Mouse (Mus musculus) embryo, embryonic 9.5 days (tissue): Measurements from ENCODE around the gene Elac2.

Experiments
- DNase-seq: peaks from one replicate; pipeline ENCODE4 v3.0.0-alpha.2; 2017; ENCODE audit errors: extremely low spot score

The Elac2 gene

DNA sequence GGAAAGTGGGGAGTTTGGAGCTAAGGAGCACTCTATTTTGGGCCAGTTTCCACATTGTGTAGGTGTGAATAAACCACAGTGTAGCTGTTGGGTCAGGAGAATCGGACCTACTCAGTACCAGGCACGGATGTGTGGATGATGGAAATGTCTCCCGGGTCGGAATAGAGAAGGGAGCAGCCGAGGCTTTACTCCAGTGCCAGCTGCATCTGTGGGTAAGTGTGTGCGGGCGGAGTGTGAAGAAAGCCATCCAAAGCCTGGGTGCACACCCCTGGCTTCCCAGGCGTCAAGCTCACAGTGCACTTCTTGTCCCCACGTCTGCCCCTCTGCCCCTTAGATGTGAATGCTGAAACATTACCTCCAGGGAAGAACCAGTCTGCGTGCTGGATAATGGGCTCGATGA, 43.9 kb downstream of the Elac2 start:
- no peak for DNase-seq

DNA sequence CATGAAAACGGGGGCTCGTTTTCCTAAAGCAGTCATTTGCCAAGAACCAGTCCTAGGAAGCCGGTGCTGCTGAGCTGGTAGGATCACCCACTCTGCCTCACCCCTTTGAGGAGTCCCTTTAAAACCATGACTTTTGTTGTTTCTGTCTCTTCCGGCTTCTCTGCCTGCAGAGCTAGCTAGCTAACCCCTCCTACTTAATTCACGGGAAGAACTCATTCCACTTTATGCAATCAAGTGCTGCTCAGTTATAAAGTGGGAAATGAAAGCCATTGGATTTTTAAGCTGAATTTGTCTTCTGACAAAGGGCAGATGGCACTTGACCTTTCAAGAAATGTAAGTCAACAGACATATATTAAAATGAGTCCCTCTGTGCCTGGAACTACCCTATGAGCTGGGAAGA, 49.2 kb downstream of the Elac2 start:
- no peak for DNase-seq

DNA sequence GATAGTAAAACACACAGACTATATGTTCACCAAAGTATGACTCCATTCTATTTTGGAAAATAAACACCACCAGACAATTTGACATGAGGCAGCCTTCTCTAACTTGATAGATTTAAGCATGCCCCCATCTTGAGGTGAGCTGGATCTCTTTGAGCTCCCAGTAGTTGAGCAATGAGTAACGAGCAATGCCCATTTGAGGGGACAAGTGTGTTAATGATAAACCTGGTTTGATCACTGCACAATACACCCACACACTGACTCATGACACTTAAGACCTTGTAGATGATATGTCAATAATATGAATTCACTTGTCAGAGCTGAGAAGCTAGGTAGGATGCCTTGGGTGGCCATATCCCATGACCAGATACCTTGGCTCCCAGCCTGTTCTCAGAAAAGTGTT, 51.4 kb downstream of the Elac2 start:
- DNase-seq, result no peak

DNA sequence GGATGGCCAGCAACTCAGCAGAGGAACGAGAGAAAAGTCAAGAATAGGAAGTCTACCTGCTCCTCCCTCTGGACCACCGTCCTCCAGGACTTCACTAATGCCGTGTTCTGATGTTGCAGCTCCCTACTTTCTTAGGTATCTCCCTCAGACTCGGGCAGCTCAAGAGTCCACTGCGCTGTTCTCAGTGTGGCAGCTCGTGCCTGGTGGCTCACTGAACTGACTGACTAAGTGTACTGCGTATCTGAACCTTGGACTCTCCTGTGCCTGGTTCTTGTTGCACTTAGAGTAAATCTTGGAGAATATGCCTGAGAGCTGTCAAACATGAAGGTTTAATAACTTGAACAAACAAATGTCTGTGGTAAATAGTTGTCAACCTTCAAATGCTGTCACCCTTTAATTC, 53.4 kb downstream of the Elac2 start:
- no peak for DNase-seq

DNA sequence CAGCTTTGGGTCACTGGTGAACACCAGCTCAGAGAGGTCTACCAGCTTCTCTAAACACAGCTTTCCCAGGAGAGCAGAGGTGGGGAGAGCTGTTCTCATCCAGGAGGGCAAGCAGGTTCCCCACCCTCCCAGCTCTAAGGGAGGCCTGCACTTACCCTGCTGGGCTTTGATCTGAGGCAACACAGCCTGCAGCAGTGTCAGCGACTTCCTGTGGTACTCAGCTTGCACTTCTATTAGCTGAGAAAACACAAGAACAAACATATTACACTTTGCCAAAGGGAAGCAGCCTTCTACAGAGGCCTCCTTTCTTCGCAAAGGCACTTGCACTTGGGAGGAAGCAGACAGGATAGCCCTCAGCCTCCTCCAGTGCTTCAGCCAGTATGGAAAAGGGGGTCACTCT, 60.2 kb downstream of the Elac2 start:
- no peak for DNase-seq

DNA sequence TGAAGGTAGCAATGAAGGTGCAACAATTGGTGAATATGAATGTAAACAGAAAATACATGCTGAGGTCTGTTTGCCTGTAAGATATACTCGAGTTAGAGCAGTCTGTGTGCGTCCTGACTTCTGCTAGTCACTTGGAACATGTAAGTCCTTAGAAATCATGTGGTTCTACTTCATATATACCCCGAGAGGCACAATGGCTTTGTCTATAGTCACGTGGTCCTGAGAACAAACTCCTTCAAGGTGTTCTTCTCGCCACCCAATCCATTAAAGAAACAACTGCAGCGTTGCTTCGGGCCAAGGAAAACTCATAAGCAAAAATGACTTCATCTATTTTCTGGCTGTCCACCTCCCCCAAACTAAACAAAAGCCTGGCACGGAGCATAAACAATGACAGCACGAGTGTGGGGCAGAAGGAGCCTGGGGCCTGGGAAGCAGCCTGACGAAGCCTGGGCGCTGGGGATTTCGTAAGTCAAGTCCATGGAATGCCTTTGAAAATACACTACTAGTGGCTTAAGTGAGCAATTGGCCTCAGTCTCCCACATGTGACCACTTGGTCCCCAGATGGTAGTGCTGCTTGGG, 60.8 kb downstream of the Elac2 start:
- no peak for DNase-seq

DNA sequence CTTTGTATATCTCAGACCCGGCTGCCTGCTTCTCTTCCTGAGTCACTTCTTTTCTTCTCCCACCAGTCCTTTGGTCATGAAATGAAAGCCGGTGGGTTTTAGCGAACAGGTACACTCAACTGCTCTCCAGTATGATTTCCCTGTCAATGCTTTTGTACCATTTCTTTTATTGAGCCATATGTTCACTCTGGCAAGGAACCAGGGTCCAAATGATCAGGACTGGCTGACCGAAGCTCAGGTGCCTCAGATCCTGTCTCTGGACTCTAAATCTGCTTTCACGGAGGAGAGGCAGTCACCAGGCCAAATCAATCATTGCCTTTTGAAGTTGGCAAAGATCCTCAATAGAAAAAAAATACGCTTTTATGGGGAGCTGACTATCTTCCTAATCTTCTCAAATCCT, 61.7 kb downstream of the Elac2 start:
- no peak for DNase-seq

DNA sequence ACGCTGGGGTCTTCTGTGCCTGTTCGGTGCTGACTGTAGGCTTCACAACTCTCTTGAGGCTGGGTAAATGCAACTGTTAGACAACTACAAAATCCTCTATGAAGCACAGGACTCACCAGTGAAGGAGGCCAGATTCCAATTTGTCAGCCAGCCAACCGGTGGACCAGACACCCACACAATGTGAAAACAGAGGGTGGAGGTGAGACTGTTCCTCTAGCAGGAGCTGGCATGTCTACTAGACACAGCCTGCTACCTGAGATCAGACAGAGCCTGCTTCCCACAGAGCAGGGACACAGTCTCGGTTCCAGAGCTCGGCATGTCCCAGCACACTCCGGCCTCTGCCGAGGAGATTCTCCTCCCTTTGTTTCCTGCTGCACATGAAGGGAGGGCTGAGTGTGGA, 70.3 kb downstream of the Elac2 start:
- no peak for DNase-seq

DNA sequence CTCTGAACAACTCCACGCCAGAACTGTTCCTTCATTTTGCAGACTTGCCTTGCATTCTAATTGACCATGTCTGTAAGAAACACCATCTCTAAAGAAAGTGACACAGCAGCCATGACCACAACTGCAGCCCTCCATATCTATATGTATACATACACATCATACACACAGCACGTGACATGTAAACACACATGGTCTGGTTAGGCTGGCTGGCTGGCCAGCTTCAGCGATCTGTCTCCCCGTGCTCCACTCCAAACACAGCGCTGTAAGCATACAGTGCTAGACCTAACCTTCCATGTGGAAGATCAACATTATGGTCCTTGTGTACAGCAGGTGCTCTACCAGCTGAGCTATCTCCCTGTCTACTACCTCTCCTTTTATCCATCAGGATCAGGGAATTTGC, 72.0 kb downstream of the Elac2 start:
- DNase-seq, result no peak
